Mouse (Mus musculus) liver, postnatal 0 days (tissue): Measurements from ENCODE around the gene Dop1b. TPM values are rescaled to one million over a fixed set of nuclear protein-coding genes. Genes with fewer than 3 reads are reported as not detected.

Experiments used
- ATAC-seq: fragments of 200-750 bp; cut with Nextera tagmentation; 2 replicates; pipeline ENCODE4 v1.8.0; 2017; ENCODE audit warnings: mild to moderate bottlenecking, moderate library complexity
- DNase-seq: peaks from one replicate; pipeline ENCODE4 v3.0.0-alpha.2; 2016
- H3K27ac ChIP-seq: fragments of 300-500 bp; sonication (generic); 2 replicates; pipeline ENCODE4 v1.5.1; 2014; ENCODE audit warnings: antibody characterized with exemption, moderate library complexity, mild to moderate bottlenecking, low read depth
- H3K27me3 ChIP-seq: fragments of 300-500 bp; sonication (generic); 2 replicates; pipeline ENCODE4 v1.6.1; 2014; ENCODE audit warnings: low read length, control low read depth, mixed read lengths; ENCODE audit not compliant: insufficient read depth
- H3K36me3 ChIP-seq: fragments of 300-500 bp; sonication (generic); replicated peaks from 2 replicates; pipeline ENCODE4 v1.6.1; 2014; ENCODE audit warnings: mild to moderate bottlenecking, control low read depth, low read length, moderate library complexity, mixed read lengths; ENCODE audit not compliant: insufficient read depth
- H3K4me1 ChIP-seq: fragments of 300-500 bp; sonication (generic); 2 replicates; pipeline ENCODE4 v1.6.1; 2014; ENCODE audit warnings: antibody characterized with exemption, mild to moderate bottlenecking, control low read depth; ENCODE audit not compliant: insufficient read depth
- H3K4me2 ChIP-seq: fragments of 300-500 bp; sonication (generic); 2 replicates; pipeline ENCODE4 v1.6.1; 2014; ENCODE audit warnings: low read depth, mild to moderate bottlenecking, low read length, moderate library complexity, mixed read lengths
- H3K4me3 ChIP-seq: fragments of 300-500 bp; sonication (generic); 2 replicates; pipeline ENCODE4 v1.5.1; 2014; ENCODE audit warnings: low read depth, low read length
- H3K9ac ChIP-seq: fragments of 300-500 bp; sonication (generic); replicated peaks from 2 replicates; pipeline ENCODE4 v1.6.1; 2014; ENCODE audit warnings: mild to moderate bottlenecking, moderate library complexity
- H3K9me3 ChIP-seq: fragments of 300-500 bp; sonication (generic); 2 replicates; pipeline ENCODE4 v1.6.1; 2016; ENCODE audit warnings: mild to moderate bottlenecking, control low read depth, low read length, mixed read lengths
- CTCF ChIP-seq: sonication (generic); IDR thresholded peaks from 2 replicates; pipeline ENCODE4 v1.5.1; 2016; ENCODE audit warnings: antibody characterized with exemption, low read depth
- EP300 ChIP-seq: IDR thresholded peaks from 2 replicates; pipeline ENCODE4 v1.6.1; 2016; ENCODE audit warnings: antibody characterized with exemption, low read depth, mild to moderate bottlenecking
- WGBS: fragments of 180-500 bp; shearing (Covaris S2); extraction: QIAGEN DNeasy Blood & Tissue Kit; methylation state at CpG from one replicate; pipeline ENCODE4 v1.1.7; 2014; ENCODE audit not compliant: insufficient replicate concordance; 5-methylcytosine and 5-hydroxymethylcytosine counted together
- polyA plus RNA-seq: library from polyadenylated mRNA; unstranded; fragments of >200 nt; fragmentation: Nextera tagmentation; extraction: Ambion mirVana; gene quantifications from 2 replicates; pipeline ENCODE4 v1.2.1, GENCODE M21; 2015

Gene Dop1b
- polyA plus RNA-seq, 1 experiment from 2014 or later: 6.4 TPM

- H3K4me3 ChIP-seq: no peak overlapping the region
- H3K4me1 ChIP-seq: peaks cover 18% of the 10 kb centered on the region
- H3K9ac ChIP-seq: no peak overlapping the region
- 80% methylated on average over 15 of the region's 15 CpGs for WGBS
- H3K36me3 ChIP-seq: peaks cover 4% of the 10 kb centered on the region; the same call in 1 of the 2 replicates
- ATAC-seq: no peak
- H3K9me3 ChIP-seq: no peaks in the 10 kb centered on the region
- DNase-seq: no peak
- TF ChIP-seq CTCF (no peak), EP300 (no peak)
- H3K27me3 ChIP-seq: no peaks in the 10 kb centered on the region
- H3K27ac ChIP-seq: no peak overlapping the region
- H3K4me2 ChIP-seq: no peak overlapping the region
These were observed 81.4 kb downstream of the Dop1b start for GRCm38 (mm10) chr16:93792981-93793630.

- TF ChIP-seq EP300: no peak
- TF ChIP-seq CTCF: no peak
- peaks cover 5% of the 10 kb centered on the region; the same call in 1 of the 2 replicates for H3K36me3 ChIP-seq
- H3K27me3 ChIP-seq: no peaks in the 10 kb centered on the region
- no peak overlapping the region for H3K27ac ChIP-seq
- ATAC-seq (no peak), DNase-seq (no peak)
- H3K9ac ChIP-seq: no peak overlapping the region
- no peak overlapping the region for H3K4me3 ChIP-seq
- 85% methylated on average over 5 of the region's 5 CpGs for WGBS
- peaks cover 24% of the 10 kb centered on the region for H3K4me1 ChIP-seq
- H3K9me3 ChIP-seq: no peaks in the 10 kb centered on the region
- H3K4me2 ChIP-seq: no peak overlapping the region
These were observed 83.1 kb downstream of the Dop1b start for GRCm38 (mm10) chr16:93794845-93795244.

DNA sequence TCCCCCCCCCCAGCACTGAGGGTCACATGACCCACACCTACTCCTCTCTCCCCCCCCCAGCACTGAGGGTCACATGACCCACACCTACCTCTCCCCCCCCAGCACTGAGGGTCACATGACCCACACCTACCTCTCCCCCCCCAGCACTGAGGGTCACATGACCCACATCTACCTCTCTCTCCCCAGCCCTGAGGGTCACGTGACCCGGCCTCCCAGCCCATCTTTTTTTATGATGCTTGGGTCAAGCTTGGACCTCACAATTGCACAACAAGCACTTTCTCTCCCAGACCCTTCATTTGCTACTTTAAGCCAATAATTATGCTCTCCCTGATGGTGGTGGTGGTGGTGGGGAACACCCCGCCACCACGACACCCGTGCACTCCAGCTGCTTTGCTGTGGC lies 83.7 kb downstream of the Dop1b start:
- Histone ChIP-seq H3K27ac (no peak overlapping the region), H3K36me3 (peaks cover 6% of the 10 kb centered on the region; the same call in 1 of the 2 replicates), H3K9ac (no peak overlapping the region), H3K4me3 (no peak overlapping the region), H3K27me3 (no peaks in the 10 kb centered on the region), H3K4me2 (no peak overlapping the region), H3K4me1 (peaks cover 24% of the 10 kb centered on the region), H3K9me3 (no peaks in the 10 kb centered on the region)
- 86% methylated on average over 5 of the region's 5 CpGs for WGBS
- TF ChIP-seq EP300 (no peak), CTCF (no peak)
- ATAC-seq (no peak), DNase-seq (no peak)

DNA sequence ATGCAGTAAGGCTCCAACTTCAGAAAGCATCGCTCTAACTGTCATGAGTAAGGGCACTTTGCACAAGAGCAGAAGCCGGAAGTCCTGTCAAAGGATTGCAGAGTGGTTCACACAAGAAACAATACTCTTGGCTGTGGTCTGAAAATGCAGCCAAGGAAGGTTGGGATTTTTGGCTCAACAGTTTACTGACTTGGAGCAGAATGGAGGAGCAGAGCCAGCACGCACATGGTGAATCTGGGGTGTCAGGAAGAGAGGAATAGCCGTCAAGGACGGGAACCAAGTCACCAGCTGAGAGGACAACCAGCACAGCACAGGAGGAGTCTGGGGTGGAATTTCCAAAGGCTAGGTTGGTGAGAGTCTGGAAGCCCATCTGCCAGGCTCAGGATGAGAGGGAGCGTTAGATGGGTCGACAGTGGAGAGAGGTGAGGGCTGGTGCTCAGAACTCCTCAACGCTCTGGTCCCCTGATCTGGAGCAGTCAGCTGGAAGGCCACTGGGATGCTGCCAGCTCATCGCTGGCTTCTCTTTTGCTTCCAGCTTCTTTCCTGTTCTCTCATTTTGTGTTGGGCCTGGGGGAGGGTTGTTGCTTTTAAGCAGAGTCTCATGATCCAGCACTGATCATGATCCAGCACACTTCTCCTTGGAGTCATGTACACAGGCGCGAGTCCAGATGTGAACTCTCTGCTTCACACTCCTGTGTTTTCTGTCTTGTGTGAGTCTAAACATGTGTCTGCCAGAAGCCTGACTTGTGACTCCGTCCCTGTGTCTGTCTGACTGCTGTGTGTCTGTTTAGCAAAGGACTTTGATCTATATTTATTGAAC lies 85.5 kb downstream of the Dop1b start:
- H3K36me3 ChIP-seq: peaks cover 11% of the 10 kb centered on the region
- DNase-seq (no peak), ATAC-seq (peak; percentile 75)
- H3K4me2 ChIP-seq: no peak overlapping the region
- no peak overlapping the region for H3K4me3 ChIP-seq
- WGBS: 72% methylated on average over 12 of the region's 12 CpGs
- H3K27ac ChIP-seq: peak overlapping the region; percentile 53
- no peak overlapping the region for H3K9ac ChIP-seq
- no peaks in the 10 kb centered on the region for H3K9me3 ChIP-seq
- TF ChIP-seq CTCF (no peak), EP300 (no peak)
- peaks cover 24% of the 10 kb centered on the region for H3K4me1 ChIP-seq
- H3K27me3 ChIP-seq: no peaks in the 10 kb centered on the region

DNA sequence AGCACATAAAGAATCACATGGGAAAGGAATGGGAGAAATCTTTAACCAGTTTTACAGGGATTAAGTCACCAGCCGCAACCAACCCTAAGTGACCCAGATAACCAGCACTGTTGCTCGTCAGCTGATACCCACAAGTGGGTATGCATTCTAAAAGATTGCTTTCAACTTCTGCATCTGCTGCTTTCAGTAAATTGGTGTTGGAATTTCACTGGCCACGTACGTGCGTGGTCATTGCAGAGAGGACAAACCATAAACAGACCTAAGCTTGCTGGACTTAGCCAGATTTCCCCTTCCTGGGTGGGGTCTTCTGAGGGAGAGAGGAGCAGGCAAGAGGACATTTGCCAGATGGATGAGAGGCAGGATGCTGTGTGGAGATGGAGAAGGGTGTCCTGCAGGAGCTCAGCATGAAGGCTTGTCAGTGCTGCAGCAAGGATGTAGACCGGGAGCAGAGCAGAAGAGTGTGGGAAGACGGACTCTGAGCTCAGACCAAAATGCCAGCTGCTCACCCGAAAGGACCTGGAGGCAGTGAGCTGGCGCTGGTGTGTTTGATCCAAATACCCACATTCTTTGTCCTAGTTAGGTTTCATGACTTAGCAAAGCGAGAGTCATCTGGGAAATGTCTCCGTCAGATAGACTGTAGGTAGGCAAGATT lies 86.3 kb downstream of the Dop1b start:
- H3K9ac ChIP-seq: no peak overlapping the region
- no peaks in the 10 kb centered on the region for H3K27me3 ChIP-seq
- H3K9me3 ChIP-seq: no peaks in the 10 kb centered on the region
- 72% methylated on average over 11 of the region's 11 CpGs for WGBS
- DNase-seq (no peak), ATAC-seq (peak; percentile 20; the same call in 1 of the 2 replicates)
- peak overlapping the region; percentile 53 for H3K27ac ChIP-seq
- TF ChIP-seq CTCF (no peak), EP300 (no peak)
- H3K4me1 ChIP-seq: peaks cover 24% of the 10 kb centered on the region
- H3K4me3 ChIP-seq: no peak overlapping the region
- peaks cover 11% of the 10 kb centered on the region for H3K36me3 ChIP-seq
- no peak overlapping the region for H3K4me2 ChIP-seq

DNA sequence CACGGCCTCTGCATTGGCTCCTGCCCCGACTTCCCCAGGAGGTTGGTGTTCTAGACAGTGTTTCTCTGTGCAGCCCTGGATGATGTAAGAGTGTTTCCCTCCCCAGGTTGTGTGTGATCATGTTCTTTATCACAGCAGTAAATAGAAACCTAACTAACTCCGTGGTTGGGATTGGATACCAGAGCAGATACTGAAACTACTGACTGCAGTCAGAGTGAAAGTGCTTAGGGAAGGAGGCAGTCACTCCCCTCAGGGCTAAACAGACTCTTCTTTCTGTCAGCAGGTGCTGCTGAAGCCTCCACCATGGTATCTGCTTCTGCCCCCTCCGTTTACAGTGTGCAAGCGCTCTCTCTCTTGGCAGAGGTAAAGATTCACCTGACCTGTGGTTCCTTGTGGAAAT lies 86.9 kb downstream of the Dop1b start:
- no peak overlapping the region for H3K27ac ChIP-seq
- H3K9me3 ChIP-seq: no peaks in the 10 kb centered on the region
- peaks cover 24% of the 10 kb centered on the region for H3K4me1 ChIP-seq
- DNase-seq: no peak
- peak; percentile 50 for ATAC-seq
- no peak for TF ChIP-seq EP300
- TF ChIP-seq CTCF: no peak
- no peak overlapping the region for H3K4me3 ChIP-seq
- no peaks in the 10 kb centered on the region for H3K27me3 ChIP-seq
- H3K4me2 ChIP-seq: no peak overlapping the region
- H3K36me3 ChIP-seq: peaks cover 12% of the 10 kb centered on the region
- no peak overlapping the region for H3K9ac ChIP-seq
- 59% methylated on average over 5 of the region's 5 CpGs for WGBS
